Mouse (Mus musculus) MEL-GATA-1-ER (cell line): ENCODE results near the gene Tent5c.
"Not testable (repeated sequence)": the region's sequence is repeated elsewhere in the genome, so short reads cannot be mapped to it uniquely, and the experiment has no call there.

Source experiments
- DNase-seq: peaks from one replicate; pipeline ENCODE4 v3.0.0-alpha.2; 2012; ENCODE audit warnings: low read depth; ENCODE audit errors: extremely low read depth

The Tent5c gene

DNA sequence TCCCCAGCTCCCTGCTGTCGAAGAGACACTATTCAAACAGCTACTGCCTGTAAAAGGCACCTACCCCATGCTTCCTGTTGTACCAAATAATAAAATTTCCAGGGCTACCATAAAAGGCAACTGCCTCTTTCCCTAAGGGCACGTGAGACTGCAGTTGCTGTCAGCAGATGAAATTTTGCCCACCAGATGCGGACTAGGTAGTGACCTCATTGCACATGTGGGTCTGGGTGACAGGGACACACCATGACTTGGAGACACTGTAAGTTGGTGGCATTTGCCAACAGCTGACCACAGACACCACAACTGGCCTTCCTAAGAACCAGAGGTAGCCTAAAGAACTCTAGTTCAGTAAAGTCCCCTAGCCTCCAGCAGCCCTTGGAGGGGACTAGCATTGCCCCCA is 50.0 kb downstream of the Tent5c start:
- DNase-seq: no peak

- DNase-seq: peak; percentile 99
Measured at GRCm38 (mm10) chr3:100438461-100439002, 50.6 kb downstream of the Tent5c start.

DNA sequence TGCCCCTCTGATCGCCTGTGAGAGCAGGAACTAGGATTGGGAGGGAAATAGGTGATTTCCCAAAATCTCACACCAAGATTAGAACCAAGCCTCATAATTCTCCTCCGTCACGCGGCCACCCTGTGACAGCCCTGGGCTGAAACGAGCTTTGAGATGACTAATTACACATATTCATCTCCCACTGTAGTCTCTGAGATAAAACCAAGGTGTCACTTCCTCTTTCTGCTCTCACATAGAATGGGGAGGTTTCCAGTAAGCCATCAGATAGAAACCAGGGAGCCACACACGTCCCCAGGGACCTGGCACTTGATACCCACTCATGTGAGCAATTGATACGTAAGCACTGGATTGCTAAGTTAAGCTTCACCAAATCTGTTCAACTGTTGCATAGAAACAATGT is 52.4 kb downstream of the Tent5c start:
- DNase-seq: peak; percentile 98

DNA sequence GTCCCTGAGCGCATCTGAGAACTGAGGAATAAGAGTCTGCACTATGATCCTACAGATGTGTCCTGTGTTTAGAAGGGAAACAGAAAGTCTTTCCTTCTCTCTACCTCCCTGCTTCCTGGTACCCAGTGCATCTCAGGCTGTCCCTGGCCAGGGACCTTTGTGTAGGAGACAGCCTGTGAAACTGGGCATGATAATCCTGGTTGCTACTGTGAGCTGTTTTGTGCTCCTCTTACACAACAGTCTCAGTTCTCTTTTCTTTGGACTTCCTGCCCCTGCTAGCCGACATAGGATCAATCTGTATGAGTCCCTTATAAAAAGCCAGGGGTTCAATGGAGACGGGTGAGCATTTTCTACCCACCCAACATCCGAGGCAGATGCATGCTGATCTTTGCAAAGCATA is 57.4 kb downstream of the Tent5c start:
- no peak for DNase-seq

DNA sequence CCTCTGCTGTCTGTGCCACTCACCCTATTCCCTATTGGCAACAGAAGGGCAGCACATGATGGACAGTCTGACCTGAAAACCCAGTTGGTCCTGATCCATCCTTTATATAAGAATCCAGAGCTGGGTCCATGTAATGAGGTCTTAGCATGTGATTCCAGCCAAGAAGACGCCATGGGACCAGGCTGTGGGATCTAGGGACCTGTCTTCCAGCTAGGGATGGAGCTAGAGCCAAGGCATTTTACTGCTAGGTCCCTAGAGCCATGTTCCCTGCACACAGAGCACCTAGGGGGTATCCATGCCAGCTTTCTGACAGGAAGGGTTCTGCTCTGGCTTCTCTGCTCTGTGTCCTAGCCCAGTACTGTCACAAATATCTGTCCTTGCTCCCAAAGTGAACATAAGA is 58.4 kb downstream of the Tent5c start:
- DNase-seq: no peak

DNA sequence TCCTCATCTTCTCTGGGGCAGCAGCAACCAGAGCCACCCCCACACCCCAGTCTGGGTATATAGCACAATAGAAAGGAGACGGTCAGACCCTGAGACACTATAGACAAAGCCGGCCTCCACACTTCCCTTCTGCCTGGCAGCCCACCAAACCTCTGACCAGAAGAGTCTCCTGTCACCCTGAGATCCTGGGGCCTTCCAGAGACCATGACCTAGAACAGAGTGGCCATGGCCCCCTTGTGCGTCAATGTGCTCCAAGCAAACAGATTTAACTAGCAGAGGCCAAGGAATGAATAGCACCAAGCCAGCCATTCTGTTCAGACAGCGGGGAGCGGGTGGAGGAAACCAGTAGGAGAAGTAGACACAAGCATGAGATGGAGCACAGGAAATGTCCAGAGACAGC is 59.0 kb downstream of the Tent5c start:
- DNase-seq: no peak

GRCm38 (mm10) chr3:100429667-100430066 is 59.5 kb downstream of the Tent5c start:
- DNase-seq: peak; percentile 89

- DNase-seq: no peak
Measured at GRCm38 (mm10) chr3:100427548-100427947, 61.6 kb downstream of the Tent5c start.

GRCm38 (mm10) chr3:100422392-100423167 is 66.5 kb downstream of the Tent5c start:
- DNase-seq: peak; percentile 68

- no peak for DNase-seq
Measured at GRCm38 (mm10) chr3:100421354-100421753, 67.8 kb downstream of the Tent5c start.

DNA sequence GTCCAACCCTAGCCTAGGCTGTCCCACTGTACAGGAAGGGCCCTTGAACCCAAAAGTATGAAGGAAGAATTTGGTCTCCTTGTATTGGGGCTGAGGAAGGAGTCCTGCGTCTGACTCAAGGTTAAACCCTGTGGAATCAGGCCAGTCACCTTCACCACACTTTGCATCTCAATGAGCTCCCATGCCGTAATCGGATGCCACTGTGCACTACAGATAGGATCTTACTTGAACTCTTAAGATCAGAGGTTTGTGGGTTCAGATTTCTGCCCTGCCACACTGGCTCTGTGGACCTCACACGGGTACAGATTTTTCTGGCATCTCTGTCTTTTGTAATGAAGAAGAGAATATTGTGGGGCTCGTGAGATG is 68.5 kb downstream of the Tent5c start:
- no peak for DNase-seq

GRCm38 (mm10) chr3:100419962-100420690 is 69.0 kb downstream of the Tent5c start:
- DNase-seq: no peak

DNA sequence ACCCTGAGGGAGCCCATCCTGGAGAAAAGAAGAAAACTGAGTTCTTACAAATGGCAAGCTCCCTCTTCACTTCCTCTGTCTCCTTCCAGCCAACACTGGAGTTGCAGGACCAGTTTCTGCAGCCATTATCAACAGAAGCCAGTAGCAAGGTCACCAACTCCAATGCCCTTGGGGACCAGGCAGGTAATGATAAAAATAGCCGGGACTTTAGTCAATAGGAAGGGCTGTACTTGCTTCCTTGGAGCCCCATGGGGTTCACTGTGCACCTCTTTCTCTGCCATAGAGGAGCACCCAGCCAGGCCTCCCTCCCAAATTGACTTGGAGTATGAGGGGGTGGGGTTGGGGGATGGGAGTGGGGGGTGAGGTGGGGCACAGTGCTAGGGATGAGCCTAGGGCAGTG is 70.7 kb downstream of the Tent5c start:
- no peak for DNase-seq

DNA sequence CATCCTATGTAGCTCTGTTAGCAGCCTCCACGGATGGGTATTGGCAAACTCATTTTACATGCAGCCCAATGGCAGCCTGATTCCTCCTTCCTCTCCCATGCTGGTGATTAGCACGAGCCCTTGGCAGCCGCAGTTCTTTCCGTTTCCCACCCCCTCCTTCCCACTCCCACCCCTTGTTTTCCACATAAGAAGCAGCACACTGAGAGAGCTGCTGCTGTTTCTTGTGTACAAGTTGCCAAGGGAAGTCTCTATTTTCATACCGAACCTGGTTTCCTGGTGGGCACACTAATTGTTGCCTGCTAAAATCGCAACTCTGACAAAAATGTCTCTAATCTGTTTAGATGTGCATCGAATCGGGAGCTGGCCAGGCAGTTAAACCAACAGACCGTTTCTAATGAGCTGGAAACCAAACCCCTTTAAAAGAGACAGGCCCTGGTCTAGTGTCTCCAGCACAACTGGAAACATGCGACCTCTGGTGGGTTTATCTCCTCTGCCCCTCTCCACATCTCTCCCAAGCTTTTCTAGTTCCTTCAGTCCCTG is 71.3 kb downstream of the Tent5c start:
- no peak for DNase-seq

- no peak for DNase-seq
Measured at GRCm38 (mm10) chr3:100415671-100416070, 73.5 kb downstream of the Tent5c start.

GRCm38 (mm10) chr3:100413586-100413985 is 75.5 kb downstream of the Tent5c start:
- DNase-seq: not testable (repeated sequence)

DNA sequence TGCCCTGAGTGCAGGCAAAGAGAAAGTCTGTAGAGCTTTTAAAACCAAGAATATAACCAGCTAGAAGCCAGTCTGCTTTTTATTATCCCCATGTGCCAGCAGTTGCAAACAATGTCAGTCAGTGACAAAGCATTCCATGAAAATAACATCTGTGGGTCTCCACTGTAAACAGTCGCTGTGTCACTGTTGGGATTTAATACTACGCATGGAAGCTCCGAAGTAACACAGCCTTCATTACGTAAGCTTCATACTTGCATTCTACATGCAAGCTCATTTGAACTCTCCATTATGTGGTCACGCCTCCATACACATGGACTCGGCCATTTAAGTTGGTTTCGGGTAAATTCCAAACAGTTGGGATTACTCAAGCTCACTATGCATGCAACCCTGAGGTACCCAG is 77.2 kb downstream of the Tent5c start:
- no peak for DNase-seq

- DNase-seq: peak; percentile 78
Measured at GRCm38 (mm10) chr3:100409280-100409679, 79.8 kb downstream of the Tent5c start.

DNA sequence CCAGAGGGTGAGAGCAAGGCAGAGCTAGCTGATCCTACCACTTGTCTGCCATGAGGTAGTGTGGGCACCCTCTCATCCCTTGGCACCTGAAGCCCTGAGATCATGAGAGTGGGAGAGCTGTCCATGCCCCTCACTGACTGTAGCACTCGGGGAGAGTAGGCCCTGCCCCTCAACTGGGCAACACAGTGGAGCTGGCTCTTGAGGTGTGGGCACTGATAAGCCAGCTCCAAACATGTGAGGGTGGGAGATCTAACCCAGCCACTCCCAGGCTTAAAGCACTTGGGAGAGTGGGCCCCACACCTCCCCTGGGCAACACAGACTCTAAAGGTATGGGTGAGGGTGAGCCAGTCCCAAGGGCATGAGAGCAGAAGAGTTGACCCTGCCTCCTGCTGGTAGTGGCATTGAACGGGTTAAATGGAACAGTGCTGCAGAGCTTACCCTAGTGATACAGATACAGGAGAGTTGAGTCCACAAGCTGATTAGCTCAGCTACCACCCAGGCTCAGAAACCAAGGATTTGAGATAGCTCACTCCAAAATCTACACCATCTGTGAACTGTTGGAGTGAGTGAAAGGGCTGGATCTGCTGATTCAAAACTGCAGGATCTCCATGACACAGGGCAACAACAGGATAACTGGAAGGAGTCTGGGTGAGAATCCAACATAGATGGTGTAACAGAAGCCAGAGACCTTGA is 80.6 kb downstream of the Tent5c start:
- DNase-seq: no peak

- no peak for DNase-seq
Measured at GRCm38 (mm10) chr3:100402656-100403055, 86.5 kb downstream of the Tent5c start.
